Mouse (Mus musculus) liver, embryonic 13.5 days (tissue): ENCODE results near the gene Erbb4. TPM values are rescaled to one million over a fixed set of nuclear protein-coding genes. Genes with fewer than 3 reads are reported as not detected.

Source experiments
- ATAC-seq: fragments of 200-750 bp; cut with Nextera tagmentation; 2 replicates; pipeline ENCODE4 v1.8.0; 2017; ENCODE audit warnings: low read depth, mild to moderate bottlenecking, moderate number of reproducible peaks, moderate library complexity
- DNase-seq: peaks from one replicate; pipeline ENCODE4 v3.0.0; 2022
- H3K27ac ChIP-seq: fragments of 300-500 bp; sonication (generic); 2 replicates; pipeline ENCODE4 v1.5.1; 2015; ENCODE audit warnings: moderate library complexity, mild to moderate bottlenecking, inconsistent platforms
- H3K27me3 ChIP-seq: fragments of 300-500 bp; sonication (generic); 2 replicates; pipeline ENCODE4 v1.6.1; 2015; ENCODE audit warnings: mild to moderate bottlenecking, inconsistent platforms
- H3K36me3 ChIP-seq: fragments of 300-500 bp; sonication (generic); 2 replicates; pipeline ENCODE4 v1.6.1; 2015; ENCODE audit warnings: mild to moderate bottlenecking, inconsistent platforms
- H3K4me1 ChIP-seq: fragments of 300-500 bp; sonication (generic); replicated peaks from 2 replicates; pipeline ENCODE4 v1.6.1; 2015; ENCODE audit warnings: inconsistent platforms
- H3K4me2 ChIP-seq: fragments of 300-500 bp; sonication (generic); 2 replicates; pipeline ENCODE4 v1.6.1; 2015; ENCODE audit warnings: inconsistent platforms, mild to moderate bottlenecking, moderate library complexity
- H3K4me3 ChIP-seq: fragments of 300-500 bp; sonication (generic); replicated peaks from 2 replicates; pipeline ENCODE4 v1.5.1; 2015; ENCODE audit warnings: mild to moderate bottlenecking, inconsistent platforms
- H3K9ac ChIP-seq: fragments of 300-500 bp; sonication (generic); 2 replicates; pipeline ENCODE4 v1.6.1; 2015; ENCODE audit warnings: mild to moderate bottlenecking, inconsistent platforms
- H3K9me3 ChIP-seq: fragments of 300-500 bp; sonication (generic); replicated peaks from 2 replicates; pipeline ENCODE4 v1.6.1; 2016; ENCODE audit warnings: inconsistent platforms
- WGBS: fragments of 180-500 bp; shearing (Covaris S2); methylation state at CpG from one replicate; pipeline ENCODE4 v1.1.7; 2015; ENCODE audit not compliant: insufficient replicate concordance; 5-methylcytosine and 5-hydroxymethylcytosine counted together
- polyA plus RNA-seq: library from polyadenylated mRNA; unstranded; fragments of >200 nt; fragmentation: Nextera tagmentation; extraction: Ambion mirVana; gene quantifications from 2 replicates; pipeline ENCODE4 v1.2.1, GENCODE M21; 2015

The Erbb4 gene
- polyA plus RNA-seq, 1 experiment from 2014 or later: not detected

DNA sequence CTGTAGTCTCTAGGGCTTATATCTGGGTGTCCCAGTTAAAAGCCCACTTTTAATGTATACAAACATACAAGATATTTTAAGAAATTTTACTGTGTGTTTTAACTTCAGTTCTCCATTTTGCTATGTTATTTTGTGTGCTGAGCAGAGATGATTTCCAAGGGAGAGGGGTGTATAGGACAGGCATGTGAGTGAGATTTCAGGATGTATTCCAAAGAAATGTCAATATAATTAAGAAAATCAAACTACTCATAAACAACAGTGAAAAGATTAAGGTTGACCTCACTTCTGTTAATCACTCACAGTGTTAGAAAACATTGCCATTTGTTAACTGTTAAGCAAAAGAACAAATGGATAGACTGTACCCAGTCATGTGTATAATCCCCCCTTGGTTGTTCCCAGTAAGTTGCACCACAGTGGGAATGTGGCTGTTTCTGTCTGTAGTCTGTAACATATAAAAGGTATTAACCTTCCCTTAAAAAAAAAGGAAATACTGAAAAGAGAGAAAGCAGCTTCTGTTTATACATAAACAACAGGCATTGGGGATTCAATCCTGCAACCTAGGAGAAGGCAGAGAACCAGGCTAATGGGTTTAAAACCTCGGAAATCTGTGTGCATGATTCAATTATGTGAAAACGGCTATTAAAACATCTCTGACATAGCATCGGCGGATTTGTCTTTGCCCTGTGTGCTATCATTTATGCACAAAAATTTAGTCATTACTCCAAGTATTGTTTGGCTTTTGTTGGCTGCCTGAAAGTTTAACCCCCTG is 84.5 kb downstream of the Erbb4 start:
- Histone ChIP-seq H3K9me3 (no peaks in the 10 kb centered on the region), H3K4me1 (no peaks in the 10 kb centered on the region), H3K27me3 (no peaks in the 10 kb centered on the region), H3K4me2 (no peak overlapping the region), H3K27ac (no peak overlapping the region), H3K9ac (no peak overlapping the region), H3K36me3 (no peaks in the 10 kb centered on the region), H3K4me3 (no peak overlapping the region)
- 66% methylated on average over 4 of the region's 4 CpGs for WGBS
- ATAC-seq (no peak), DNase-seq (no peak)

DNA sequence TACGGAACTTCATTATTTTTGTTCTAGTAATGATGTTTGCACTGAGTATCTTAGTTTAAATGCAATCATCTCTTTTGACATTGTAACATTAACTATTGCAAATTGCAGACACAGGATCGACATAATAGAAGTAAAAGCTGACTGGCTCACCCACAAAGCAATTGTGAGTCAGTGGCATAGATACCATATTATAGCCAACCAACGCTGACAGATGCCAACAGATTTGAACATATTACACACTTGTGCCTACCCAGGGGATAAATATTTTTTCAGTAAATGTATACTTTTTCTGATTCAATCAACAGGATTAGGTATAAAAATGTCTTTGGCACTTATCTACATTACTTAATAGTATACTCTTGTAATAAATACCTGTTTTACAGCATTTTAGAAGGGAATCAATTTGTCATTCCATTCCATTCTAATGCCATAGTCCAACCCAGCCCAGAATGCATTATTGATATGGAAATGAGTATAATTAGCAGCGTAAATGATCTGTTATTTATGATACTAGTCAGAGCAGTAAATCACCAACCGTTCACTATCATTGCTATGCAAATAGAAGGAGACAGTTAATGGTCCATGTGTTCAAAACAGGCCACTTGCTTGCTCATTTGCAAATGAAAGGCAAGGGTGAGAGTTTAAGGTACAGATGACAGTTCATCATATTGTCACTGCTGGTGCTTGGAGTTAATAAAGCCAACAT is 97.9 kb downstream of the Erbb4 start:
- Histone ChIP-seq H3K9ac (no peak overlapping the region), H3K36me3 (no peaks in the 10 kb centered on the region), H3K27me3 (no peaks in the 10 kb centered on the region), H3K4me3 (no peak overlapping the region), H3K27ac (no peak overlapping the region), H3K4me1 (no peaks in the 10 kb centered on the region), H3K9me3 (no peaks in the 10 kb centered on the region), H3K4me2 (no peak overlapping the region)
- DNase-seq (no peak), ATAC-seq (no peak)
- 62% methylated on average over 5 of the region's 5 CpGs for WGBS

DNA sequence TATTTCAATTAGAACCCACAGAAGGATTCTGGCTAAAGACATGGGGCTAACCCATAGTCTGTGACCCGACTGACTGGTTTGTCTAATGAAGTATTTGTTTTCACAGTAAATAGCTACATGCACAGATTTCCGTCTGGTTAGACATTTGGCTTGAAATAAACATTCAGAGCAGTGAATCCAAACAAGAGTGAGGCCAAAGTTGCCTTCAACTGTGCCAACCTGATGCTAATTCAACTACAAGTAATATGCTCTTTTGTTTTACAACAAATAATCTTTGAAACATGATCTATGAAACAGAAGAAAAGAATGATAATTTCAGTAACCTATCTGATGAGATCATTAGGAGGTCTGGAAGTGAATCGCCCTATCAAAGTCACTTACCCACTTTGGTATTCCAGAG is 106.5 kb downstream of the Erbb4 start:
- 48% methylated on average over 3 of the region's 3 CpGs for WGBS
- H3K4me3 ChIP-seq: no peak overlapping the region
- ATAC-seq (no peak), DNase-seq (no peak)
- H3K27ac ChIP-seq: no peak overlapping the region
- no peak overlapping the region for H3K4me2 ChIP-seq
- H3K36me3 ChIP-seq: no peaks in the 10 kb centered on the region
- H3K4me1 ChIP-seq: no peaks in the 10 kb centered on the region
- no peaks in the 10 kb centered on the region for H3K9me3 ChIP-seq
- H3K27me3 ChIP-seq: no peaks in the 10 kb centered on the region
- no peak overlapping the region for H3K9ac ChIP-seq

DNA sequence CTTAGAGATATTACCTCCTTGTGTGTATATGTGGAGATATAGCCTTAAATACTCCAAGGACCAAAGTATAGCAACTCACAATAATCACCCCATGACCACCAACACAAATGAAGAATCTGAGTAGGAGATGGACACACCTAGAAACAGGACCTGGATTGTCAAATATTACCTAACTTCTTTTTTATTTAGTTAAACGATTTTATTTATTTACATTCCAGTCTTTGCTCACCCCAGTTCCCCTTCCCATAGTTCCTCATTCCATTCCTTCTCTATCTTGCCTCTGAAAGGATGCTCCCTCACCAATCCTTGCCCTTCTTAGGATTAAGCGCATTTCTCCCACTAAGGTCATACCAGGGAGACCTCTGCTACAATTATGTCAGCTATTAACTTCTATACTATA is 128.6 kb downstream of the Erbb4 start:
- Histone ChIP-seq H3K4me3 (no peak overlapping the region), H3K9me3 (no peaks in the 10 kb centered on the region), H3K27me3 (no peaks in the 10 kb centered on the region), H3K9ac (no peak overlapping the region), H3K4me1 (no peaks in the 10 kb centered on the region), H3K27ac (no peak overlapping the region), H3K4me2 (no peak overlapping the region), H3K36me3 (no peaks in the 10 kb centered on the region)
- DNase-seq (no peak), ATAC-seq (no peak)
- 51% methylated on average over 2 of the region's 2 CpGs for WGBS

DNA sequence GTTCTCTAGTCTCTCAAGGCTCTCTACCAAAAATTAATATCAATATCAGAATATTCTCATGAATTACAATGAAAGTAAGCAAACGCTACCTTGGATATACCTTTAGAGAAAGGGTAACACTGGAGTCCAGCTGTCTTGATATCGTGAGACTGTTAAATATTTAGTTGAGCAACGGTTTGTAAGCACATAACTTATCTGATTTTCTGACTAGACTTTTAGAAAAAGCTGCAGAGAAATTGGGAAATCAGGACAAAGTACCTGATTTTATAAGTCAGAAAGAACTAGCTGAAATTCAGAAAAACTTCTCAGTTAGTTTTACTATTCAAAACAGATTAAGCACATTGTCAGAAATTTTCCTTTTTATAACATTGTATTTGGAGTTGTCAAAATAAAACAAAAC is 129.3 kb downstream of the Erbb4 start:
- ATAC-seq: no peak
- H3K27me3 ChIP-seq: no peaks in the 10 kb centered on the region
- H3K4me2 ChIP-seq: no peak overlapping the region
- H3K27ac ChIP-seq: no peak overlapping the region
- no peaks in the 10 kb centered on the region for H3K9me3 ChIP-seq
- WGBS: 61% methylated on average over 3 of the region's 3 CpGs
- H3K9ac ChIP-seq: no peak overlapping the region
- H3K36me3 ChIP-seq: no peaks in the 10 kb centered on the region
- no peaks in the 10 kb centered on the region for H3K4me1 ChIP-seq
- H3K4me3 ChIP-seq: no peak overlapping the region
- no peak for DNase-seq

DNA sequence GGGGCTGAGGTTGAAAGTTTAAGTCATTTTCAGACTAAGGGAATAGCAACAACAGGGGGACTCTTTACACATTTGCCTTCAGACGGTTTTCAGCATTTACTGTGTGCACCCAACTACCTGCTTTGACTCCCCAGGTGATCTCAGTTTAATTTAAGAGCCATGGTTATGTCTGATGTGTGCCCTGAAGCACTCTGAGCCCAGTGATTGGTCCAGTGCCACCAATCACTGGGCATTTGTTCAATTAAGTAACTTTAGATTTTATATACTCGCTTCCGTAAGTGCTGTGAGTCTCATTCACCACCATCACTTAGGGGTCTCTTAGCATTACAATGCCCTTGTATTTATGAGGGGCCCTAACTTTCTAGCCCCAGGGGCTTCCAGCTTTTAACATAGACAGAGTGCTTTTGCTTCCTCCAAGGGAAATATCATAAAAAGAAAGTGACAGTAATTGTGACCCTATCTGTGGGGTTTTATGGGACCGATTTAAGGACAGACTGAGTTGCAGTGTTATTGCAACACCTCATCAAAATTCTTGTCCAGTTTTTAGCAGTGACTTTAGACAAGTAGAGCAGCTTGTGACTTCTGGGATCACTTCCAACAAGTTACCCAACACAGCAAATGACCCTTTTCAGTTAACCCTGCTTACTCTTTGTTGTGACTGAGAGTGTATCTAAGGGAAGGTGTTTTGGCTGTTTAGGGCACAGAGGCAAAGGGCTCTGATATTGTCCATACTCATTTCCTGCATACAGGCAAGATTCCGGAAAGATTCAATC is 134.3 kb downstream of the Erbb4 start:
- Histone ChIP-seq H3K27me3 (no peaks in the 10 kb centered on the region), H3K9me3 (no peaks in the 10 kb centered on the region), H3K4me3 (no peak overlapping the region), H3K9ac (no peak overlapping the region), H3K4me2 (no peak overlapping the region), H3K4me1 (no peaks in the 10 kb centered on the region), H3K36me3 (no peaks in the 10 kb centered on the region), H3K27ac (no peak overlapping the region)
- no peak for DNase-seq
- 68% methylated on average over 5 of the region's 5 CpGs for WGBS
- ATAC-seq: no peak

DNA sequence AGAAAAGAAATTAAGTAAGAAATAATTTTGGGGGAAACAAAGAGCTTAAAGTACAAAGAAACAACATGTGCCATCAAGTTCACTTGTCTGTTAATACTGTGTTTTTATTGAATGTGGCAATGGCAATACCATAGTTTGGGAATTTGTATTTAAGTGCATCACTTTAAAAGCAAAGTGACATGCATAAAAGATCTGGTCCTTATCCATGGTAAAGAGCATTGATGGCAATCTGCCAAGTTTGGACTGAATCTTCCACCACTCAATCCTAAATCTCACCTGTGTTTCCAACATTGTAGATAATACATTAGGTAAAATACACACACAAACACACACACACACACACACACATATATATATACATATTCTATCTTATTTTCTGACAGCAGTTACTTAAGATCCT is 143.7 kb downstream of the Erbb4 start:
- Histone ChIP-seq H3K4me3 (no peak overlapping the region), H3K9ac (no peak overlapping the region), H3K4me2 (no peak overlapping the region), H3K27me3 (no peaks in the 10 kb centered on the region), H3K36me3 (no peaks in the 10 kb centered on the region), H3K4me1 (no peaks in the 10 kb centered on the region), H3K27ac (no peak overlapping the region), H3K9me3 (no peaks in the 10 kb centered on the region)
- ATAC-seq (no peak), DNase-seq (no peak)

DNA sequence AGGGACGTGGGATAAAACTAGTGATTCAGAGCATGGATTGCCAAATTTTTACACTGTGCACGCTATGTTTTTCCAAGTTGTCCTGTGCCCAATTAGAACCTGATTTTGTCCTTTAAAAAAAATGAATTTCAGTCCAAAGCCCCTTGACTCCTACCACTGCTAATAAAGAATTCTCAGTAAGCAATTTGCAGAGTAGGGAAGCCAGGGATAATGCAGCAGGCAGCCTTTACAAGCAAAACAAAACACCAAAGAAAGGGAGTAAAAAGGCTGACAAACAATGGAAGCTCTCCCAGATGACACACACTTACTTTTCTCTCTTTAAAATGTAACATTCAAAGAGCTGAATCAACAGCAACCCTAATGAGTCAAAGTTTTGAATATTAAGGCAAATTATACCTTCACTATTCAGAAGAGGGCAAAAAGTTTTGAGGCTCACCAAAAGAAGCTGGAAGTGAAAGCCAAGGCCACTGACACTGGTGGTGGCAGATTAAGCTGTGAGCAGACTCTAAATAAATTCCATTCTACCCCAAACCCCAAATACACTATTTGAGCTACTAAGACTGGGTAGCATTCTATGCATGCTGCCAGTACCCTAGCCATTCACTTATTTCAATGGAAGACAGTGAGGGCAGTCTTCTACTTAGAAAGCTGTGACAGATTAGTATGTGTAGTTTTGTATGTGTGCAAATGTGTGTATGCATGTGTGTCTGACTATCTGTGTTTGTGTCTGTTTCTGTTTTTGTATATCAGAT is 146.3 kb downstream of the Erbb4 start:
- no peaks in the 10 kb centered on the region for H3K4me1 ChIP-seq
- no peak overlapping the region for H3K4me2 ChIP-seq
- no peak overlapping the region for H3K27ac ChIP-seq
- H3K9me3 ChIP-seq: no peaks in the 10 kb centered on the region
- 43% methylated on average over 2 of the region's 2 CpGs for WGBS
- no peak for ATAC-seq
- no peak overlapping the region for H3K9ac ChIP-seq
- DNase-seq: no peak
- no peak overlapping the region for H3K4me3 ChIP-seq
- H3K27me3 ChIP-seq: no peaks in the 10 kb centered on the region
- no peaks in the 10 kb centered on the region for H3K36me3 ChIP-seq

DNA sequence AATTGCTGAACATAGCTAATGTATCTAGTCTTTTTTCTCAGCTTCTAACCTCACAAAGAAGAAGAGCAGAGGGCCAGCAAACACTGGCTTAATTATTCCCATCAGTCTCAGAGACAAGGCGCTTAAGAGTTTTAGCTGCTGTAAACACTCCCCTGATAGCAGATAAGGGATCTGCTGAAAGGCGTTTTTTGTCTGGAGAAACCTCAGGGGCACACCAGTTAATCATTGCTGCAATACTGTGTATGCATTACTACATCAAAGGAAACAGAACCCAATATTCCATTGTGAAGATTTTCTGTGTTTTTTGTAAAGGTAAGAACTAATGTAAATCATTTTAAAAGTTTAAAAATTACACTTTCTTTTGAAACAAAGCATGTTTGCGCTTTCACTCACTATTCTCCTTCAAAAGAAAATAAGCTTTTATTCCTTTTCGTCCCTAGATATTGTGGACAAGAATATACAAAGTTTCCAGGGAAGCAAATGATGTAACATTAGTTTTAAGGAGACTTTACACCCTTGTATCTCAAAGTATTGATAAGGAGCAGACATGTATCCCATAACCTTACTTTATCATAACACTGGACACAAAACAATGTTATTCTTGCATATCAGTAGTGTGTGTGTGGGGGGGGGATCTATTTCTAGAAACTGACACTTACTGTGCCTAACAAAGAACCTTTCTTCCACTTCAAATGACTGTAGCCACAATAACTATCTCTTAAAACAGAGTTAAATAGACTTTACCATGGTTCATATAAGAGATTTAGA is 150.9 kb downstream of the Erbb4 start:
- Histone ChIP-seq H3K27me3 (no peaks in the 10 kb centered on the region), H3K9me3 (no peaks in the 10 kb centered on the region), H3K4me2 (no peak overlapping the region), H3K4me1 (no peaks in the 10 kb centered on the region), H3K4me3 (no peak overlapping the region), H3K9ac (no peak overlapping the region), H3K36me3 (no peaks in the 10 kb centered on the region), H3K27ac (no peak overlapping the region)
- 38% methylated on average over 4 of the region's 4 CpGs for WGBS
- DNase-seq: no peak
- no peak for ATAC-seq

DNA sequence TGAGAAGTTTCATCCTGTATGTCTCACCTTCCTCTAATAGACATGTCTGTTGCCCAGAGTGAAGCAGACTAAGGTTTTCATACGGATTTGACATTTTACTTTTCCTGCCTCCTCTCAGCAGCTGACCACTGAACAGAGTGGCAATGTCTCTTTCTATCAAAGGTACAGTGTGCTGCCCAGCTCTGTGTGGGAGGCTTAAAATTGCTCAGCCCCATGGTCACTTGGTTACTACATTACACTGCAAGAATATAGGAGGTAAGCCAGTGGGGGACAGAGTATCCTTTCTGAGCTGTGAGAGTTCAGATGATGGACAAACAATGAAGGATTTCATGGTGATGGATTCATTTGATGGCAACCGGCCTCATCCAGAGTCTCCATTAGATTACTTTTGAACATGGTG is 152.4 kb downstream of the Erbb4 start:
- Histone ChIP-seq H3K9me3 (no peaks in the 10 kb centered on the region), H3K4me3 (no peak overlapping the region), H3K27me3 (no peaks in the 10 kb centered on the region), H3K36me3 (no peaks in the 10 kb centered on the region), H3K4me1 (no peaks in the 10 kb centered on the region), H3K9ac (no peak overlapping the region), H3K27ac (no peak overlapping the region), H3K4me2 (no peak overlapping the region)
- DNase-seq (no peak), ATAC-seq (no peak)
- WGBS: 61% methylated on average over 2 of the region's 2 CpGs

DNA sequence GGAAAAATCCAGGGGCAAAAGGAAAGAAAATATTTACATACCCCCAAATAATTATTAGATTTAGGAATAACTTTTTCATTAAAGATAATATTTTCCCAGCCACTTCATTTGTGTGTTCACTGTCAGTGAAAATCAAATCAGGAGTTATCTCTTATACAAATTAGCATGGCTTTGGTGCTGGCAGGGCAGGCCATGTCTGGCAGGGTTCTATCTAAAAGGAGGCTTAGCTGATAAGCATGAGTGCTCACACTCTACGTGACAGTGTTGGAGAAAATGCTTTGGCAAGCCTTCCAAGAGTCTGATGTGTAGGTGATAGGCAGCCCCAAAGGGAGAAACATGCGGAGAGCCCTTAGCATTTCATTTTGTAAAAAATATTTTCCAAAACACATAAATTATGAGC is 164.7 kb downstream of the Erbb4 start:
- Histone ChIP-seq H3K4me3 (no peak overlapping the region), H3K4me2 (no peak overlapping the region), H3K36me3 (no peaks in the 10 kb centered on the region), H3K4me1 (no peaks in the 10 kb centered on the region), H3K9ac (no peak overlapping the region), H3K27me3 (no peaks in the 10 kb centered on the region), H3K27ac (no peak overlapping the region), H3K9me3 (no peaks in the 10 kb centered on the region)
- ATAC-seq (no peak), DNase-seq (no peak)
- WGBS: 32% methylated on average over 2 of the region's 2 CpGs
